Mouse (Mus musculus) limb, embryonic 11.5 days (tissue): ENCODE results near the gene Scn5a. TPM values are rescaled to one million over a fixed set of nuclear protein-coding genes. Genes with fewer than 3 reads are reported as not detected.

Source experiments
- ATAC-seq: fragments of 200-750 bp; cut with Nextera tagmentation; 2 replicates; pipeline ENCODE4 v1.8.0; 2017; ENCODE audit warnings: low read depth; ENCODE audit not compliant: insufficient number of reproducible peaks, low FRiP score, low TSS enrichment
- DNase-seq: peaks from one replicate; pipeline ENCODE4 v3.0.0-alpha.2; 2015; ENCODE audit warnings: low spot score
- H3K27ac ChIP-seq: fragments of 300-500 bp; sonication (generic); replicated peaks from 2 replicates; pipeline ENCODE4 v1.5.1; 2014; ENCODE audit warnings: low read depth, mild to moderate bottlenecking, low read length
- H3K27me3 ChIP-seq: fragments of 300-500 bp; sonication (generic); 2 replicates; pipeline ENCODE4 v1.6.1; 2014; ENCODE audit warnings: mild to moderate bottlenecking, low read length, mixed read lengths; ENCODE audit not compliant: control insufficient read depth, insufficient read depth
- H3K36me3 ChIP-seq: fragments of 300-500 bp; sonication (generic); 2 replicates; pipeline ENCODE4 v1.6.1; 2014; ENCODE audit warnings: mild to moderate bottlenecking, low read length, moderate library complexity, mixed read lengths; ENCODE audit not compliant: control insufficient read depth, insufficient read depth
- H3K4me1 ChIP-seq: fragments of 300-500 bp; sonication (generic); 2 replicates; pipeline ENCODE4 v1.6.1; 2014; ENCODE audit warnings: low read length, mixed read lengths; ENCODE audit not compliant: control insufficient read depth, insufficient read depth
- H3K4me2 ChIP-seq: fragments of 300-500 bp; sonication (generic); 2 replicates; pipeline ENCODE4 v1.6.1; 2014; ENCODE audit warnings: low read depth, mild to moderate bottlenecking, moderate library complexity; ENCODE audit not compliant: severe bottlenecking
- H3K4me3 ChIP-seq: fragments of 300-500 bp; sonication (generic); 2 replicates; pipeline ENCODE4 v1.5.1; 2014; ENCODE audit warnings: low read depth, low read length
- H3K9ac ChIP-seq: fragments of 300-500 bp; sonication (generic); 2 replicates; pipeline ENCODE4 v1.6.1; 2014; ENCODE audit warnings: mild to moderate bottlenecking, low read length
- H3K9me3 ChIP-seq: fragments of 300-500 bp; sonication (generic); 2 replicates; pipeline ENCODE4 v1.6.1; 2016; ENCODE audit warnings: low read length; ENCODE audit not compliant: control insufficient read depth
- WGBS: fragments of 180-500 bp; shearing (Covaris S2); extraction: QIAGEN DNeasy Blood & Tissue Kit; methylation state at CpG from one replicate; pipeline ENCODE4 v1.1.7; 2014; 5-methylcytosine and 5-hydroxymethylcytosine counted together
- polyA plus RNA-seq: library from polyadenylated mRNA; unstranded; fragments of >200 nt; fragmentation: Nextera tagmentation; extraction: Ambion mirVana; gene quantifications from 2 replicates; pipeline ENCODE4 v1.2.1, GENCODE M21; 2014

The Scn5a gene
- polyA plus RNA-seq, 1 experiment from 2014 or later, result 0.04 TPM

GRCm38 (mm10) chr9:119497546-119498246, 81.1 kb downstream of the Scn5a start:
- H3K36me3 ChIP-seq, result no peaks in the 10 kb centered on the region

GRCm38 (mm10) chr9:119496960-119497359, 81.9 kb downstream of the Scn5a start:
- Histone ChIP-seq H3K27me3 (no peaks in the 10 kb centered on the region), H3K36me3 (no peaks in the 10 kb centered on the region), H3K4me1 (no peaks in the 10 kb centered on the region), H3K9ac (no peak overlapping the region), H3K4me2 (no peak overlapping the region), H3K27ac (no peak overlapping the region), H3K9me3 (no peaks in the 10 kb centered on the region), H3K4me3 (no peak overlapping the region)
- DNase-seq (no peak), ATAC-seq (no peak)
- 76% methylated on average over 5 of the region's 5 CpGs for WGBS

More at GRCm38 (mm10) chr9:119497546-119498246, 81.1 kb downstream of the Scn5a start:
- ATAC-seq (no peak), DNase-seq (no peak)
- Histone ChIP-seq H3K9me3 (no peaks in the 10 kb centered on the region), H3K27ac (no peak overlapping the region), H3K4me1 (no peaks in the 10 kb centered on the region), H3K9ac (no peak overlapping the region), H3K4me3 (no peak overlapping the region), H3K27me3 (no peaks in the 10 kb centered on the region), H3K4me2 (no peak overlapping the region)
- 87% methylated on average over 15 of the region's 15 CpGs for WGBS

- Histone ChIP-seq H3K9me3 (no peaks in the 10 kb centered on the region), H3K36me3 (no peaks in the 10 kb centered on the region), H3K4me3 (no peak overlapping the region), H3K27me3 (no peaks in the 10 kb centered on the region), H3K9ac (no peak overlapping the region), H3K4me1 (no peaks in the 10 kb centered on the region), H3K27ac (no peak overlapping the region), H3K4me2 (no peak overlapping the region)
- DNase-seq (no peak), ATAC-seq (no peak)
- WGBS, result 86% methylated on average over 9 of the region's 9 CpGs
Measured at GRCm38 (mm10) chr9:119496354-119496753, 82.5 kb downstream of the Scn5a start.

- DNase-seq, result no peak
- Histone ChIP-seq H3K27me3 (no peaks in the 10 kb centered on the region), H3K36me3 (no peaks in the 10 kb centered on the region), H3K27ac (no peak overlapping the region), H3K9ac (no peak overlapping the region), H3K4me2 (no peak overlapping the region), H3K4me1 (no peaks in the 10 kb centered on the region; the same call in 1 of the 2 replicates), H3K4me3 (no peak overlapping the region), H3K9me3 (no peaks in the 10 kb centered on the region)
- 86% methylated on average over 13 of the region's 13 CpGs for WGBS
- ATAC-seq, result no peak
Measured at GRCm38 (mm10) chr9:119484868-119485267, 93.9 kb downstream of the Scn5a start.

GRCm38 (mm10) chr9:119484420-119484819, 94.4 kb downstream of the Scn5a start:
- Histone ChIP-seq H3K36me3 (no peaks in the 10 kb centered on the region), H3K27ac (no peak overlapping the region), H3K4me2 (no peak overlapping the region), H3K27me3 (no peaks in the 10 kb centered on the region), H3K4me1 (no peaks in the 10 kb centered on the region; the same call in 1 of the 2 replicates), H3K9ac (no peak overlapping the region), H3K4me3 (no peak overlapping the region), H3K9me3 (no peaks in the 10 kb centered on the region)
- no peak for DNase-seq
- 55% methylated on average over 9 of the region's 9 CpGs for WGBS
- ATAC-seq, result no peak

- Histone ChIP-seq H3K4me3 (no peak overlapping the region), H3K4me1 (no peaks in the 10 kb centered on the region; the same call in 1 of the 2 replicates), H3K9me3 (no peaks in the 10 kb centered on the region), H3K36me3 (no peaks in the 10 kb centered on the region), H3K27me3 (no peaks in the 10 kb centered on the region), H3K27ac (no peak overlapping the region), H3K9ac (no peak overlapping the region), H3K4me2 (no peak overlapping the region)
- no peak for ATAC-seq
- 48% methylated on average over 23 of the region's 23 CpGs for WGBS
- no peak for DNase-seq
Measured at GRCm38 (mm10) chr9:119483554-119484353, 95.1 kb downstream of the Scn5a start.

- H3K4me2 ChIP-seq, result no peak overlapping the region
- H3K9me3 ChIP-seq, result no peaks in the 10 kb centered on the region
- no peak for DNase-seq
- no peak overlapping the region for H3K4me3 ChIP-seq
- H3K9ac ChIP-seq, result no peak overlapping the region
- H3K4me1 ChIP-seq, result peaks cover 8% of the 10 kb centered on the region
- WGBS, result 81% methylated on average over 4 of the region's 4 CpGs
- H3K27me3 ChIP-seq, result no peaks in the 10 kb centered on the region
- no peak overlapping the region for H3K27ac ChIP-seq
- no peaks in the 10 kb centered on the region for H3K36me3 ChIP-seq
- ATAC-seq, result no peak
Measured at GRCm38 (mm10) chr9:119481612-119482011, 97.2 kb downstream of the Scn5a start.

GRCm38 (mm10) chr9:119479297-119479696, 99.5 kb downstream of the Scn5a start:
- 58% methylated on average over 8 of the region's 8 CpGs for WGBS
- Histone ChIP-seq H3K9ac (no peak overlapping the region), H3K4me3 (no peak overlapping the region), H3K27me3 (no peaks in the 10 kb centered on the region), H3K4me1 (peaks cover 11% of the 10 kb centered on the region), H3K36me3 (no peaks in the 10 kb centered on the region), H3K9me3 (no peaks in the 10 kb centered on the region), H3K27ac (no peak overlapping the region), H3K4me2 (no peak overlapping the region)
- DNase-seq, result no peak
- no peak for ATAC-seq
